Mouse (Mus musculus): Measurements from ENCODE around the gene Syne1.

The Syne1 gene

DNA sequence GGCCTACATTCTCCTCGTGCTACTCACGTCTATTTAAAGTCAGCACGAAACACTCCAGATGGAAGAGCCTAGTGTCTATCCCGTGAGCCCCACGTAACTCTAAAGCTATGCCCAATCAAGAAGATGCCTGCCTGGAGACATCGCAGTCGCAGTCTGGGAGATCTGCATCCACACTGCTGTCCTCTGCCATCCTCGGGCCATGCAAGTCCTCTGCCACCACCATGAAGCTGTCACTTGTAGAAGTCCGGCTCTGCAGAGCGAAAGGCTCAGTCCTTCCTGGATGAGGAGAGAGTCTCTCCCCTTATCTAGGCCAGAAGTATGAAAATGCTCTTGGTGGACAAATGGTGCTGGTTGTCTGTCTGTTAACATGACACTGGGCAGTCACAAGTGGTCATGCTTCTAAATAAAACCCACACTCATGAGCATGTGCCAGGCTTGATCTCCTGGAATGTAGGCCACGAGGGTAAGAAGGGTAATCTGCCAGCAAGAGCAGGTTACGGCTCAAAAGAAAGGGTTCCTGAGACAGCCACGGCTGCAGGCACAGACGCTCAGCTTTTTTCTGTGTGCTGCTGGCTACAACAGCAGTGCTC is 482.5 kb downstream of the Syne1 start, which contains the start of gene Gm10097:
Gene Gm10097, plus strand, starts transcription at position 517 of the 590 bp plus-strand sequence.
- DNase-seq (ENCODE audit: low spot score in 2 of 2): no peak

DNA sequence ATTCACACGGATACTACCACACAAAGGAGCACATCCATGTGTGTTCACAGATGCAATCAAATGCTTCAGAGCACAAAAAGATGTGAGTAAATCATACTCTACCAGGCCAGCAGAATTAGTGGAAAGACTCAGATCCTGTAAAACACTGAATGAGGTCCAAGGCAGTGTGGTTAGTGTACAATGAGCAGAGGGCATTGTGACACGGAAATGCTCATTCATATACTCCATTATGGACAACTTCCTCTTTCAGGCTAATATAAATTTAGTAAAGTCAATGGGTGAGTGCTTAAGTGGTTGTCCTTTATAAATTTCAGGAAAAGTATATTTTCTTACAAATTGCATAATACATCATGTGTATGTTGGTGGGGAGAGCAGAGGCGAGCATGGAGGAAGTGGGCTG is 484.2 kb downstream of the Syne1 start:
- DNase-seq (ENCODE audit: low spot score in 2 of 2): no peak

DNA sequence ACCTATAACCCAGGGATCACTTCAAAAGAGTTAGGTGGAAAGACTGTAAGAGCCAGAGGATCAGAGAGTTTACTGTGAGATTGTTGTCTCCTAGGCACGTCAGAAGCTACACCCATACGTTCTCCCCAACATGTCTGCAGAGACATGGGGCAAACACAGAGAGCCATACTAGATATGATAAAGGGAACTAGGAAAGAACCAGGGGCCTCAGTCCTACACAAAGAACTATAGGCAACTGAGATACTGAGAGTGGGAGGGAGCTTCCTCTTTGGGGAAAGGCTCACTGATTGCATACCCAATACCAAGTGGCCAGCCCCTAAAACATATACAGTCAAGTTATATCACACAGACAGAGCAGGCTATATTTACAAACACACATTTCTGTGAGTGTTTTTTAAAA is 491.3 kb downstream of the Syne1 start:
- no peak for DNase-seq (ENCODE audit: low spot score in 2 of 2)

DNA sequence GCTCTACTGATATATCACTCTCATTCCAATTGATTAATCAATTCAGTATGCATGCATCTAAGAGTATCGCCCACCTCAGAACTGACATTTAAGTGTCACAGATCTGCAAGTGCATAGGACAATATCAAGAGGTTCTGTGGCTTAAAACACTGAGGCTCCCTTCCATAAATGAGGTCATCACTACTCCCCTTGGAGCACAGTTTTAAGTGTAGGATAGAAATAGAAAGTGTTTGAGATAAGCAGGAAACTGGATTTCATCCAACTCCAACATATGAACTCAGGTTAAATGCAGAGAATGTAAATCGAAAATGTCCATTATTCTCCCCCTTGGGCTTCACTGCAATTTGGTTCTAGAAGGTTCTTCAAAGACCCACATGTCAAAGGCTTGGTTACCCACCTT is 492.4 kb downstream of the Syne1 start:
- no peak for DNase-seq (ENCODE audit: low spot score in 2 of 2)

DNA sequence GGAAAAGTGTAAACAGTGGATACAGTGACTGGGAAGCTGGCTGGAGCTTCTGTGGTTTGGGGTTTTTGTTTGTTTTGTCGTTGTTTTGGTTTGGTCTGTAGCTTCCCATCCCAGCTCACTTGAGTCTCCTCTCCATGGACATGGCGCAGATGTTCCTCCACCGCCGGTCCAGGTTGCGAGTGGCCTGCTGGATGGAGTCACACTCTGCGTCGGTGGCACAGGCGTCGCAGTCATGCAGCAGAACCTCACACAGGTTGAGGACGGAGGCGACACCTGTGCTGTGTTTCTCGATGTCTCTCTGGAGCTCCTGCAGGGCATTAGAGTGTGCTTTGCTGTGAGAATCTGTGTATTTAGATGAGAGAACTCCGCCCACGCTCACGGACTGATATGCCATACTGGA is 493.6 kb downstream of the Syne1 start:
- no peak for DNase-seq (ENCODE audit: low spot score in 2 of 2)

DNA sequence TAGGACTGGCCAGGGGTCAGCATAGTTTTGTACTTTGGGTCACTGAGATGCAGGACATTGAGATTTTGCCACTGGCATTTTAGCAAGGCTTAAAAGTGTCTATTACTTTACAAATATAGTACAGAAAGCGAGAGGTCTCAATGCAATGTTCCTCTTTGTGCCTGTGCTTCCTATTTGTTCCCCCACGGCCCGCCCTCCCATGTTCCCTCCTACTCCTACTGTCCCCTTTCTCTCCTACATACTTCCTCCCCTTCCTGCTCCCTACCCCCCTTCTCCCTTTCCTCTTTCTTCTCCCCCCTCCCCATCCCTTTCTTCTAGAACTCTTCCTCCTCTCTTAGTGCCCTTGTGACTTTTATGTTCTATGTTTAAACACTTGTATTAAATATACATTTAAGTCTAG is 494.3 kb downstream of the Syne1 start:
- no peak for DNase-seq (ENCODE audit: low spot score in 2 of 2)

DNA sequence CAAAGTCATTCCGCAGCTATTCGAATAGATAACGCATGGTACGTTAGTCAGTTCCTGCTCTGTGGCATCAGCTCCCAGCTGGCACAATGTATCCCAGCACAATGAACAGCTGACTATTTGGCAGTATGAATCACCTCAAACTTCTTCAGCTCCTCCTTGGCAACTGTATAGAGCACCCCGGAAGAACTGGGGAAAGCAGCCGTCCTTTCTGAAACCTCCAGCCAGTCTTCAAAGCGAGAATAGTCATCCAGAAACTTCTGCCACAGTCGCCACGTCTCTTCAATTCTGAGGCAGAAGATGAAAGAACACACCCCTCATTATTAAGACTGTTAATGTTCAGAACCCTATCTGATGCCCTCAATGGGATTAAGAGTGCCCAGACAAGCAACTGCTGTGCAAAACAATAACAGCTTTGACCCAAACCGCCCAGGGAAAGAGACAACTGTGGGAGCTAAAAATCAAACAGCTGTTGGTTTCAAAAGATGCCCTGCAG is 495.0 kb downstream of the Syne1 start:
- no peak for DNase-seq (ENCODE audit: low spot score in 2 of 2)

DNA sequence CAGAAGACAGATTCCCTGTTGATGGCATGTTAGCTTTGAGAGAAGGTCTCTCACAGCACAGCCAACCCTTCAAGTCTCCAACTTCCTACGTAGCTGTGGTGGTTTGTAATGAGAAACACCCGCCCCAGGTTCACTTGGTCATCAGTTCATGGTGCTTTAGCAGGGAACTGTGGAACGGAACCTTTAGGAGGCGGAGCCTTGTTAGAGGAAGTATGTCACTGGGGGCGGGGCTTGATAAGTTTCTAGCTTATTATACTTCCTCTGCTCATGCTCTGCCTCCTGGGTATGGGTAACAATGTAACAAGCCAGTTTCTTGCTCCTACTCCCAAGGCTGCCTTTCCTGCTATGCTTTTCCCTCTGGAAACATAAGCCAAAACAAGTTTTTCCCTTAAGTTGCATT is 505.6 kb downstream of the Syne1 start:
- DNase-seq (ENCODE audit: low spot score in 2 of 2): no peak

DNA sequence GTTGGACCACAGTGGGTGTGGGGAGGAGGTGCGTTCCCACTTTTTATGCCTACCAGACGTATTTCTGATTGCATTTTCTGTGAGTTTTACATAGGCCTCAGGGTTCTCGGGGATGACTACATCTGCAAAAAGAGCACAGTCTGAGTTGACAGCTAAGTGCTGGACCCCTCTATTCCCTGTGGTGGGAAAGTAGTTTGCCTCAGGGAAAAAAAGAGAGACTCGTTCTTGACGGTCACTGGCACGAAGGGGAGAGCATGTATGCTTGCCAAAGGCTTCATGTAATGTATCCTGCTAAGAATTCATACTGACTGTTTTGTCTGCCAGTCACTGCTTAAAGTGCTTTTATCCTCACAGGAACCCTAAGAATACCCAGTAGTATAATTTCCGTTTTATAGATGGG is 506.1 kb downstream of the Syne1 start:
- no peak for DNase-seq (ENCODE audit: low spot score in 2 of 2)

DNA sequence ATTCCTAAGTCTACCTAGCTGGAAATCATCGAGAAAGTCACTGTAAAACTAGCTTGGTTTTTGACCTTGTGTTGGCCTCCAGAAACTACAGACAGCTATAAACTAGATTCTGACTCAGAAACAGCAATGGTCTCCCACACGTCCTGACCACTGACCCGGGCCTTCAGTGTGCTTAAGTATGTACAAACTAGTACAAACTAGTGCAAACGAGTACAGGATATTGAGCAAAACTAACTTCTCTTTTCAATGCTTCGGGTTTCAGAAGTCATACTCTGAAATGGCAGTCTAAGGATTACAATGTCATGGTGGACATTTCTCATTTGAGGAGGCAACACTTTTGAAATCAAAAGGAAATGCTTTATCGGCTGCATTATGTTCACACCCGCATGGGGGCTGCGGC is 506.8 kb downstream of the Syne1 start:
- no peak for DNase-seq (ENCODE audit: low spot score in 2 of 2)

DNA sequence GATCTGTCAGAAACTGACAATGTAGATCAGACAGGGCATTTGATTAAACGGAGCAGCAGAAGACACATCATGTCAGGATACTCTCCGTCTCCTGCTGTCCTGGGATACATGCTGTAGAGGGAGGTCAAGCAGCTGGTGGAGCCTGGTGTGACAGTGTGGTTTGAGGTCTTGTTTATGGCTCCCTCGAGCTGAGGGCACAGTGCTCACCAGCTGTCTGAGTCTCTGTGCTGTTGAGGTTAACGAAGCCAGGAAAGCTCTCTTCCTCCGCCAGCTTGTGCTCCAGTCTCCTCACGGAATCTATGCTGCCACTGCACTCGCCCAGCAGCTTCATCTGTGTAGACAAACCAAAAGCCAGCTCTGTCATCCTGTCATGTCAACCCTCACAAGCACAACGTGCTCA is 510.0 kb downstream of the Syne1 start:
- no peak for DNase-seq (ENCODE audit: low spot score in 2 of 2)

DNA sequence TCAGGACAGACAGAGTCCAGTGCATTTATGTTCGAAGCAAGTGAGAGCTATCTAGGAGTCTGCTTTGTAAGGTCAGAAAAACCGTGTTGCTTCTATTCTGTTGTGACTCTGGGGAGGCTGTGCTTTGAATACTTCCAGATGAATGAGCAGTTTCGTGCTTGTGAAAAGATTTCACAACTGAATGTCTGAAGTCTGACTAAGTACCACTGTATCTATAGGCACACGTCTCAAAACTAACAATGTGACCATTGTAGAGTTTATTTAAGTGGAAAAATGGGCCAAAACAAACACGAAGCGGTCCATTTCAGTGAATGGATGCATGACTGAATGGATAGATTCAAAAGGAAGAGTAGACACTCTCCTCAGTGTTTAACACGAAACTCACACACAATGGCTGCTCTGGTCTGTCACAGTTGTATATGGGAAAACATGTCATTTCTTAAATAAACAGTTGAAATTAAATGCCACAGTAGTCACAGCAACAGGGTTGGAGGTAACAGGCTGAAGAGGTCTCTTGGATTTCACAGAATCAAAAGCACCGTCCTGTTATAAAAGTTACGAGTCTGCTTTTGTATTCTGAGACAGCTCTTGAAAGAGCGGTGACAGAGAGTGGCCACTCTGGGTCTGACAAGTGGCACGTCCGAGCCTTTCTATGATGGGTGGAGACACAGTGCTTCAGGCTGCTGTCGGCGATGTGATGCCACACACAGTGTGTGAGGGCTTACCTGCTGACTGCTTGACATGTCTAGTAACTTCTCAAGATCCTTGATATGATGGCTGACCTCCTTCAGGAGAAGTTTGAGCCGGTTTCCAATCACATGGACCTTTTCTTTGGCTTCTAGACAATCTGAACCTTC is 518.9 kb downstream of the Syne1 start:
- no peak for DNase-seq (ENCODE audit: low spot score in 2 of 2)

DNA sequence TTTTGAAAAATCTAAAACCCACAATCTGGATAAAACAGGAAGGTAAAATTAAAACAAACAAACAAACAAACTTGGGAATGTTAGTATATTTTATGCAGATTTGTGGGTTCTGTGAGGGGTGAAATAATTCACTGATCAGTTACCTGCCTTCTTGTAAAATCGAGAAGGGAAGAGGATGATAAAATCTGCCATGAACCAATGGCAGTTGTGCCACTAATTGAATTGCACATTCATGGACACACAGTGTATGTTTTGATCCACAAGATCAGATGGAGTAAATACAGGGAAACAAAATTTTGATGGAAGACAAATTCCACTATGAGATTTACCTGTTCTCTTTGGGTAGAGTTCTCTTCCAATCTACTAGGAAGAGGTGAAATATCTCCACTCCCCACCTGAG is 521.4 kb downstream of the Syne1 start:
- no peak for DNase-seq (ENCODE audit: low spot score in 2 of 2)

DNA sequence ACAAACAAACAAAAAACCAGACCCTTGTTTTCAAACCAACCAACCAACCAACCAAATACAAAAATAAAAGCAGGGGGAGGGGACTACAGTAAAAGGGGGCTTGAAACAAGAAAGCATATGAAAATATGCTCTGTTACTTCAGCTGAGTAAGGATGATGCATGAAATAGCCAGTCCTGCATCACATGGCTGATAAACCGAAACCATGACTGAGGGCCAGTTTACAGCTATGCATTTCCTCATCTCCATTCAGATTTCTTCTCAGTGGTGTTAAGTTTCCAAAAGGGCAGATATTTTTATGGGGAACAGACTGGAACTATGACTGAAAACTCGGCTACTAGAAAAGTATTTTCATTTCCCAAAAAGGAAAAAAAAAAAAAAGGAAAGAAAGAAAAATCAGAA is 522.1 kb downstream of the Syne1 start:
- no peak for DNase-seq (ENCODE audit: low spot score in 2 of 2)

DNA sequence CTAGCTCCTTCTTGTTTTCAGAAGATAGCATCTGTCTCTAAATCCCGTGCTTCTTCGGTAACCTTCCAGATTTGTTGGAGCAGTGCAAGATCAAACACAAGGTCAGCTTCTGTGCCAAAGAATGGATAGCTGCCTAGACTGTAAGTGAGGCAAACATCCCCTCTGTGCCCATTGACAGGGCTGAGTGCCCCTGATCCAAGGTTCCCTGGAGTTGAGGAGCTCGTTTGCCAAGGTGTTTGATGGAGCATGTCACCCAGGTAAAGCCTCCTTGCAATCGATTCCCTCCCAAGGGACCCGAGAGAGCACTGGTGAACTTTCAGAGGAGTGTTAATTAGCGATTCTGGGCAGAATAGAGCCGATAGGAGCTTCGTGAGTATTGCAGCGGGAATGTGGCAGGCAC is 523.0 kb downstream of the Syne1 start:
- DNase-seq (ENCODE audit: low spot score in 2 of 2): no peak

DNA sequence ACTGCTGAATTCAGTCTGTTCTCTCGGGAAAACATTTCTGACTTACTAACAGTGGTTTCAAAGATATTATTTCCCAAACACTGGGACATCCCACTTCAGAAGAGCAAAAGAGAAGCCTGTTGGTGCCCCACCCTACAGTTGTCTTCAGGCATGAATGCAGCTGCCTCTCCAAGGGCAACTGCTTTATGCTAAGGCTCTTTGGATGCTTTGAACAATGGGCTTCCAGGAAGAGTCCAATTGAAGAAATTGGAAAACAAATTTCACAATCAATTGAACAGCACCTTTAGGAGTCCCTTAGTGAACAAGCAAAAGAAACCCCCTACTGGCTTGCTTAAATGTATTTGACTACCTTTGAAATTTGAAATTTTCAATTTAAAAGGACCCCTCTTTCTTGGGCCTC is 524.1 kb downstream of the Syne1 start:
- DNase-seq (ENCODE audit: low spot score in 2 of 2): no peak

DNA sequence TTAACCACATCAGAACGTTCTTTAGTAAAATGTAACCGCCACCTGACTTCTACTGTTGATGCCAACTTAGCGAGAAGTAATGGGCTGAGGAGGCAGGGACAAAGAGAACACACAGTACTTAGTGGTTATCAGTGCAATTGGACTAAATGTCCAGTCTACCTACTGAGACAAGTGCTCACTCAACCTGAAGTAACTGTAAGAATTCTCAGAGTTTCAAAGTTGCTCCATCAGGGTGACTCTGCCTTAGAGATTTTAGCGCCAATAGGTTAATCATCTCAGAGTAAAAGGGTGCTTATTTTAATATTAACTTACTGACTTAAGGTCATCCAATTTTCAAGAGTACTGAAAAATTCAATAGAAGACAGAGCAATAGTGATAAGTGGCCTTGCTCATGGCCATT is 525.4 kb downstream of the Syne1 start:
- DNase-seq (ENCODE audit: low spot score in 2 of 2): no peak

DNA sequence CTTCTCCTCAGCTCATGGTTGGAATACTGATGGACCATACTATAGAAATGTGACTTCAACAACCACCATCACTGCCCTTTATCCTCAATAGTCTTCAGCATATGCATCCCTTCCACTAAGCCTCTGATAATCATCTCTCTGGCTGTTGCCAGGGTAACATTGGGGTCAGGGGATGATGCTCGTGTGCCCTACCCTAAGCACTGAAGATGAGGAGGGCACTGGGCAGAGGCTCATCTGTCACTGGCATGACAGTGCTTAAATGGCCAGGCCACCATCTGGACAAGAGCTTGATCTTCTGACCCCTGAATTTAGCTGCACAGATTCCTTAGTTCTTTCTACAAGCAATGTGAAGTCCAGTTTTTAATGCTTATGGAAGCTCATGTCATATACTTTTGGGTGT is 534.1 kb downstream of the Syne1 start:
- DNase-seq (ENCODE audit: low spot score in 2 of 2): no peak

DNA sequence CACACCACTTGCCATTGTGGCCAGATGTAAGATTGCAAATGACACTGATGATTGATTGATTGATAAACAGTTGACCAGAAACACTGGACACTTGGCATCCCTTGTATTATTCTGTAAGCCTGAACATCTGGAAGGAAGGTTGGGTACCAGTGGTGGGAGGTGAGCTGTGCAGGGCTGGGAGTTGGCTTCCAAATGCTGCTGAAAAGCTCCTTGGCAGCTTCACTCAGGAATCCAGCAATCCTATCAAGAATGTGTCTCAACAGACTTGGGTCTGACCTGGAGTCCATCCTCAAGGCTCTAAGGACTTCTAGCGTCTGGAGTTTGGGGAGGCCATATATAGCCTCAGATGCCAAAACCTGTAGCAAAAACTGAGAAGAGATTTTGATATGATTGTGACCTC is 536.3 kb downstream of the Syne1 start:
- no peak for DNase-seq (ENCODE audit: low spot score in 2 of 2)

DNA sequence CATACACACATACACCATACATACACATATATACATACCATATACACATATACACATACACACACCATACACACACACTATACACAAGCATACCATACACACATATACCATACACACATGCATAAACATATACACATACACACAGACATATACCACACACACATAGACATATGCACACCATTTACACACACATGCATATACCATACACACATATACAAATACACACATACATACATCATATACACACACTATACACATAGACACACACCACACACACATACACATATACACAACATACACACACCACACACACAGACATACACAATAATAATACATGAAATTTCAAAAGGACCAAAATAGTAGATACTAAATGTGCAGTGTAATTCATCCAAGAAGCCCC is 539.3 kb downstream of the Syne1 start:
- DNase-seq (ENCODE audit: low spot score in 2 of 2): no peak

DNA sequence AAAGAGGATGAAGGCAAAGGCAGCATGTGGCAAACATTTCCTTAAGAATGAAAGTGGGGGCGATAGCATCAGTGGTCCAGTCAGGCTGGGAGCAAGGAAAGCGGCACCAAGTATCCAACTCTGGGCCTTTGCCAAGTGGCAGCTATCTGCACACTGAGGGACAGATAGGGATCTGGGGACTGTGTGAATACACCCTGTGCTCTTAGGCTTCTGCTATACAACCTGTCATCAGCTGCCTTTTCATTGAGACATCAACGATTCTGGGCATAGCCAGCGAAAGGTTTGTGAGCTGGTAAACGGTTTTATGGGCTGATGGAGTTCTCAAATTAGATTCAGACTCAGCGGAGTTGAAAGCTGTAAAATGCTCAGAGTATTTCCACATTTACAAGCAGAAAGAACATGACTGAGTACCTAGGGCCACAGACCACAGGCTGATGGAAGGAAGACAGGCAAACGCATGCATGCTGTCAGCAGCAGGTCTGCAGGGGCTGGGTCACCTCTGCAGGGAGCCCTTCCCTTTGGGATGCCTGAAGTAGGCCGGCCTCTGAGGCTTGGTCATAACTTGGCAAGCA is 542.4 kb downstream of the Syne1 start:
- no peak for DNase-seq (ENCODE audit: low spot score in 2 of 2)

DNA sequence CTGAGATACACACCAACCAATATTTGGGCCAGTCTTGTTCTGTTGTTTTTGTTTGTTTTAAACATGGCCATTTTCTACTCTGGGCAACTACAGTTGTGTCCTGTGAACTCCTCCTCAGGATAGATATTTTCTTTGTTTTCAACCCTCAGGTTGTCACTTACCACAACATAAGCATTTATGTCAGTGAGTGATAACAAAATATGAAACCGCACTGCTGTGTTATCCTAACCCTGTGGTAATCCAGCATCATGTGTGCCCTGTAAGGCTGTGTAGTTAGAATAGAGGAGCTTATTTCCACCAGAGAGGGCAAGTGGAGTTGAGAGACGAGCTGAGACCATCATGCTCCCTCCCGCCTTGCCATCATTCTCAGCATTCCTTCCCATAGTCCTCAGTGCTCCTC is 554.7 kb downstream of the Syne1 start:
- DNase-seq (ENCODE audit: low spot score in 2 of 2): no peak

DNA sequence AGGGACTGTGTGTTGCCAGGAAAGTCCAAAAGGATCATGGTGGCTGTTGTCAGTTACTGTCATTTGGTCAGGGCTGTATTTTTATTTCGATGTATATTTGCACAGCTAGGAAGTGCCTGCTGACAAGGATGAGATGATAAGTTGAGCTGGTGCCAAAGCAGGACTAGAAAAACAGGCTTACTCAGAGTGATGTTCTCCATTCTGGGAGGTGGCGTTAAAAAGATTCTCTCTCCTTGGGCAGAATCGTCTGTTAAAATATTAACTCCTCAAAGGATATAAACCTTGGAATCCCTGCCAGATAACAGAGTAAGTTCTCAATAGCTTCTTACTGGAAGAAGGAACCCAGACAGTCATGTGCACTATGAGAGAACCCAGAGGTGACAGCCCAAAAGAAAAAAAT is 557.5 kb downstream of the Syne1 start:
- DNase-seq (ENCODE audit: low spot score in 2 of 2): no peak

All from urinary bladder, adult 18-20 months (tissue).